Mouse (Mus musculus) heart, postnatal 0 days (tissue): ENCODE results near the gene Adam23. TPM values are rescaled to one million over a fixed set of nuclear protein-coding genes. Genes with fewer than 3 reads are reported as not detected.

Experiments used
- ATAC-seq: fragments of 200-750 bp; cut with Nextera tagmentation; 2 replicates; pipeline ENCODE4 v1.8.0; 2017; ENCODE audit warnings: low read depth, moderate number of reproducible peaks, moderate library complexity; ENCODE audit not compliant: insufficient read depth
- DNase-seq: peaks from one replicate; pipeline ENCODE4 v3.0.0-alpha.2; 2016; ENCODE audit warnings: low spot score
- H3K27ac ChIP-seq: fragments of 300-500 bp; sonication (generic); 2 replicates; pipeline ENCODE4 v1.5.1; 2014; ENCODE audit warnings: low read depth, mild to moderate bottlenecking
- H3K27me3 ChIP-seq: fragments of 300-500 bp; sonication (generic); 2 replicates; pipeline ENCODE4 v1.6.1; 2014; ENCODE audit warnings: low read length, mixed read lengths; ENCODE audit not compliant: control insufficient read depth, insufficient read depth
- H3K36me3 ChIP-seq: fragments of 300-500 bp; sonication (generic); replicated peaks from 2 replicates; pipeline ENCODE4 v1.6.1; 2014; ENCODE audit warnings: low read length, mixed read lengths; ENCODE audit not compliant: control insufficient read depth, insufficient read depth
- H3K4me1 ChIP-seq: fragments of 300-500 bp; sonication (generic); 2 replicates; pipeline ENCODE4 v1.6.1; 2014; ENCODE audit warnings: antibody characterized with exemption; ENCODE audit not compliant: control insufficient read depth, insufficient read depth
- H3K4me2 ChIP-seq: fragments of 300-500 bp; sonication (generic); 2 replicates; pipeline ENCODE4 v1.6.1; 2014; ENCODE audit warnings: low read depth, mild to moderate bottlenecking, low read length, moderate library complexity
- H3K4me3 ChIP-seq: fragments of 300-500 bp; sonication (generic); 2 replicates; pipeline ENCODE4 v1.5.1; 2014; ENCODE audit warnings: low read depth, low read length
- H3K9ac ChIP-seq: fragments of 300-500 bp; sonication (generic); replicated peaks from 2 replicates; pipeline ENCODE4 v1.6.1; 2014; ENCODE audit warnings: low read depth, low read length, mixed read lengths
- H3K9me3 ChIP-seq: fragments of 300-500 bp; sonication (generic); replicated peaks from 2 replicates; pipeline ENCODE4 v1.6.1; 2016; ENCODE audit warnings: low read length; ENCODE audit not compliant: control insufficient read depth
- CTCF ChIP-seq: IDR thresholded peaks from 2 replicates; pipeline ENCODE4 v1.5.1; 2016; ENCODE audit warnings: antibody characterized with exemption, control low read depth, low read depth
- EP300 ChIP-seq: IDR thresholded peaks from 2 replicates; pipeline ENCODE4 v1.6.1; 2016; ENCODE audit warnings: antibody characterized with exemption, low read depth
- WGBS: fragments of 180-500 bp; shearing (Covaris S2); extraction: QIAGEN DNeasy Blood & Tissue Kit; methylation state at CpG from one replicate; pipeline ENCODE4 v1.1.7; 2014; 5-methylcytosine and 5-hydroxymethylcytosine counted together
- polyA plus RNA-seq: library from polyadenylated mRNA; unstranded; fragments of >200 nt; fragmentation: Nextera tagmentation; extraction: Ambion mirVana; gene quantifications from 2 replicates; pipeline ENCODE4 v1.2.1, GENCODE M21; 2015
- total RNA-seq: library from RNA; depleted of rRNA; stranded (reverse); fragments of >200 nt; gene quantifications from 2 replicates; pipeline ENCODE4 v1.2.3, GENCODE M21; 2014; ENCODE audit warnings: low replicate concordance

The Adam23 gene
- total and polyA plus RNA-seq, 2 experiments from 2014 or later = 0.72 to 3.7 TPM

- DNase-seq = no peak
- 23% methylated on average over 7 of the region's 7 CpGs for WGBS
- Histone ChIP-seq H3K4me2 (no peak overlapping the region), H3K9me3 (no peaks in the 10 kb centered on the region), H3K4me1 (no peaks in the 10 kb centered on the region), H3K4me3 (no peak overlapping the region), H3K27ac (no peak overlapping the region), H3K36me3 (no peaks in the 10 kb centered on the region), H3K27me3 (no peaks in the 10 kb centered on the region), H3K9ac (no peak overlapping the region)
- no peak for TF ChIP-seq CTCF
- no peak for TF ChIP-seq EP300
- ATAC-seq = no peak
Measured at GRCm38 (mm10) chr1:63566501-63566900, 120.8 kb downstream of the Adam23 start.

- H3K9me3 ChIP-seq = no peaks in the 10 kb centered on the region
- DNase-seq = no peak
- H3K4me1 ChIP-seq = no peaks in the 10 kb centered on the region
- no peaks in the 10 kb centered on the region for H3K36me3 ChIP-seq
- no peak overlapping the region for H3K4me3 ChIP-seq
- no peak for ATAC-seq
- H3K4me2 ChIP-seq = no peak overlapping the region
- no peak overlapping the region for H3K27ac ChIP-seq
- no peak overlapping the region for H3K9ac ChIP-seq
- TF ChIP-seq CTCF (no peak), EP300 (no peak)
- WGBS = 17% methylated on average over 4 of the region's 4 CpGs
- H3K27me3 ChIP-seq = no peaks in the 10 kb centered on the region
Measured at GRCm38 (mm10) chr1:63567031-63567430, 121.3 kb downstream of the Adam23 start.

DNA sequence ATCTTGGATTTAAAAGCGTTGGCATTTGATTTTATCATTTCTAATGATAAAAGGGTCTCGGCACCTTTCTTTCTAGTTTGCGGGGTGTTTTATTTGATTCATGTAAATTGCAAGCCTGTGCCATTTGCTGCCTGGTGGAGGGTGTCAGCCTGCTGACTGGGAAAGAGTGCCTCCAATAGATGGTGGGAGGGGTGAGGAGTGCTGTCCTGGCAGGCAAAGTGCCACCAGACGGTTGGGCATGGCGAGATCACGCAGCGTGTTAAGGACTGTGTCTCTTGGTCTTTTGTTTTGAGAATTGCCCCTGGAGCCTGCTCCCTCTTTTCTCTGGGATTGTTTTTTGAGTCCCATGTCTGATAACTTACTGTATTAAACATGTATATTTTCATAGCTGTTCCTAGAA, 126.5 kb downstream of the Adam23 start:
- no peaks in the 10 kb centered on the region for H3K27me3 ChIP-seq
- no peak overlapping the region for H3K27ac ChIP-seq
- ATAC-seq = no peak
- no peak overlapping the region for H3K4me3 ChIP-seq
- TF ChIP-seq EP300 = no peak
- TF ChIP-seq CTCF = no peak
- H3K4me1 ChIP-seq = no peaks in the 10 kb centered on the region
- no peaks in the 10 kb centered on the region for H3K36me3 ChIP-seq
- no peaks in the 10 kb centered on the region for H3K9me3 ChIP-seq
- no peak overlapping the region for H3K4me2 ChIP-seq
- no peak overlapping the region for H3K9ac ChIP-seq
- no peak for DNase-seq
- WGBS = 47% methylated on average over 7 of the region's 7 CpGs

DNA sequence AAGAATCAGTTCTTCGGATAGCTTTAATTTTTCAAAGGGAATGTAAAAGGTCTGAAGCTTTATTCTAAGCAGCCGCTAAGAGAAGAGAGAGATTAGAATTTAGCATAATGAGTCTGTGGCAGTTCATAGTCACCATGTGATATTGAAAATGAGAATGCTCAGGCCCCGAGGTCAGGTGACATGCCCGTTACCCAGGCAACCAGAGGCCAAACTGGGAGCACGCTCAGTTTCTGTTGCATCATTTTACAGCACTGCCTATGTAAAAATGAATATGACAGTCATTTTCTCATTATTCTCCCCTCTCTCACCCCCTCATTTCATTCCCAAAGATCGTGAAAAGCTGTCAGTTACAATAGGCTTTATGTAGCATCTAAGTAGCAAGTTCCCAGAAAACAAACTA, 127.7 kb downstream of the Adam23 start:
- H3K27ac ChIP-seq = no peak overlapping the region
- H3K4me1 ChIP-seq = no peaks in the 10 kb centered on the region
- H3K4me3 ChIP-seq = no peak overlapping the region
- no peak for TF ChIP-seq EP300
- no peak for TF ChIP-seq CTCF
- WGBS = 79% methylated on average over 6 of the region's 6 CpGs
- no peaks in the 10 kb centered on the region for H3K36me3 ChIP-seq
- DNase-seq = no peak
- no peak overlapping the region for H3K4me2 ChIP-seq
- no peaks in the 10 kb centered on the region for H3K9me3 ChIP-seq
- no peak overlapping the region for H3K9ac ChIP-seq
- no peak for ATAC-seq
- H3K27me3 ChIP-seq = no peaks in the 10 kb centered on the region

- H3K4me3 ChIP-seq = no peak overlapping the region
- no peak overlapping the region for H3K27ac ChIP-seq
- DNase-seq (no peak), ATAC-seq (no peak)
- H3K4me2 ChIP-seq = no peak overlapping the region
- WGBS = 59% methylated on average over 12 of the region's 12 CpGs
- H3K36me3 ChIP-seq = no peaks in the 10 kb centered on the region
- no peaks in the 10 kb centered on the region for H3K4me1 ChIP-seq
- no peaks in the 10 kb centered on the region for H3K9me3 ChIP-seq
- H3K9ac ChIP-seq = no peak overlapping the region
- H3K27me3 ChIP-seq = no peaks in the 10 kb centered on the region
- TF ChIP-seq EP300 = no peak
- TF ChIP-seq CTCF = no peak
Measured at GRCm38 (mm10) chr1:63573864-63574611, 128.3 kb downstream of the Adam23 start.

DNA sequence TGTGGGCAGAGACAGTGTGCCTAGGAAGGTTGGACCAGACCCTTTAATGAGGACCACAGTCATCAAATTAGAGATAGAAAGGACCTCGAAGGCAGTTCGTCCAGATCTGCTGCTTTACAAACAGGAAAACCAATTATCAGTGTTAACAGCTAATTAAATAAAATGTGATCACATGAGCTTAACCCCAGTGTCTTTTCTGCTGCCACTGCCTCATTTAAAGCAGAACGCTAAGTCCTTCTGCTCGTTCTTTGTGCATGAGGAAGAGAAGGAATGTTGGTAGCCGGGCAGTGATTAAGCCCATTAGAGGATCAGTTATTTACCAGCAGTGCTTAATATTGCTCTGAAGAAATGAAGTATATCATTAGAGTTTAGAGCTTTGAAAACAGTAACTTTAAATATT, 131.1 kb downstream of the Adam23 start:
- Histone ChIP-seq H3K4me1 (no peaks in the 10 kb centered on the region), H3K4me2 (no peak overlapping the region), H3K4me3 (no peak overlapping the region), H3K27me3 (no peaks in the 10 kb centered on the region), H3K27ac (no peak overlapping the region), H3K36me3 (no peaks in the 10 kb centered on the region), H3K9ac (no peak overlapping the region), H3K9me3 (no peaks in the 10 kb centered on the region)
- TF ChIP-seq CTCF = no peak
- TF ChIP-seq EP300 = no peak
- ATAC-seq (no peak), DNase-seq (no peak)
- WGBS = 64% methylated on average over 5 of the region's 5 CpGs
